Mouse (Mus musculus) urinary bladder, postnatal 10 days (tissue): ENCODE data around the gene Hspe1.
"Not testable (repeated sequence)": the region's sequence is repeated elsewhere in the genome, so short reads cannot be mapped to it uniquely, and the experiment has no call there.

ENCODE experiments used
- DNase-seq: peaks from one replicate; pipeline ENCODE4 v3.0.0; 2022; ENCODE audit warnings: low spot score

The Hspe1 gene

DNA sequence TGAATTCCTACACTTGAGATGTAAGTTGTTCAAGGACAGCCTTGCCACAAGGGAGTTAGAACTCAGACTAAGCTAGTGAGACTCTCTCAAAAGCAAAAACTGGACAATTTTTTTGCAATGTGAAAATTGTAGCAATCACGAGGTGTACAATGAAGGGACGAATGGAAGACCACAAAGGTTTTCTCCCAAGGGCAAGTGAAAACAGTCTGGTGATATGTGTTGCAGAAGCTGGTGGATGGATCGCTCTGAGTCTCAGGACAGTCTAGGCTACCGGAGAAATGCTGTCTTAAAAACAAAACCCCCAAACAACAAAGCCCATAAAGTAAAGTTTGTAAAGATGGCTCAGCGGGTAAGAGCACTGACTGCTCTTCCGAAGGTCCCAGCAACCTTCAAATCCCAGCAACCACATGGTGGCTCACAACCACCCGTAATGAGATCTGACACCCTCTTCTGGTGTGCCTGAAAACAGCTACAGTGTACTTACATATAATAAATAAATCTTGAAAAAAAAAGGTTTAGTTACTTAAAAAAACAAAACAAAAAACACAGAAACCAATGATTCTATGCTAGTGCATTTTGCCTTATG lies 2.1 kb upstream of the Hspe1 start:
- no peak for DNase-seq

DNA sequence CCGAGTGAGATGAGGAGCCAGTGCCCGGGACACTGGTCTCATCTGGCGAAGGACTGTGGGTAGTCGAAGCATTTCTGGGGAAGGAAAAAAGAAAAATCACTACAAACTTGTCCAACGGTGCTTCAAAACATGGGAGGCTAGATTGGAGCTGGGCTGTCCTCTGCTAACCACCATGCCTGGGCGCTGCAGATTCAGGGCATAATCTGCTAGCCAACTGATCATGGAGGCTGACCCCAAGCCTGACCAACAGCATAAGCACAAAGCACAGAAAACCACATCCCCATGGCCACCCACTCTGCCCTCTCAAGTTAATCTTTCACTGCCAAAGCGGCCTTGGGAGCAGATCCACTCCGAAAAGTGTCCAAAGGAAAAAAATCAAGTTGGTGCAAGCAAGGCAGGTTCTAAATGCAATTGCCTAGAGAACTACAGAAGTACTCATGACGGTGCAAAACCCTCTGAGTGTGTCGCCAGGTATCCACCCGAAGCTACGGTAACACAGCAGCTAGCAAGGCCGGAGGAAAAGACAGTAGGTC lies 998 bp upstream of the Hspe1 start:
- no peak for DNase-seq

DNA sequence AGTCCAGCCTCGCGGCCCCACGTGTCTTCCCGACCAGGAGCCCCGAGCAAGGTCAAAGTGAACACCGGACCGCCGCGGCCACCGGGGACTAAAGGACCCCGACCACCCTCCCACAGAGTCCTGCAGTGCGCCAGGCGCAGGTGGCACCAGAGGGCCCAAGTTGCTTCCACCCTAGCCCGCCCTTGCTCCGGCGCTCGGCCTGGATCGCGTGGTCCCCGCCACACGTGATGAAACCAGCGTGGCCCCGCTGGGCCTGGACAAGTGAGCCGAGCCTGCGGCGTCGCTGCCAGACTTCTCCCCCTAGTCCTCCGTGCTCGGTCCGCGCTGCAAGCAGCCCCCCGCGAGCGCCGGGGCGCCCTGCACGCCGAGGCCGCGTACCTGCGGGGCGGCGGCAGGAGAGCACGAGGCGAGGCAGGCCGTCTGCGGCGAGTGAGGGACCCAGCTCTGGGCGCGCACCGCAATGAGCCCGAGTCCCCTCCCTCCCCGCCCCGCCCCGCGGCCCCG lies 479 bp upstream of the Hspe1 start:
- no peak for DNase-seq

DNA sequence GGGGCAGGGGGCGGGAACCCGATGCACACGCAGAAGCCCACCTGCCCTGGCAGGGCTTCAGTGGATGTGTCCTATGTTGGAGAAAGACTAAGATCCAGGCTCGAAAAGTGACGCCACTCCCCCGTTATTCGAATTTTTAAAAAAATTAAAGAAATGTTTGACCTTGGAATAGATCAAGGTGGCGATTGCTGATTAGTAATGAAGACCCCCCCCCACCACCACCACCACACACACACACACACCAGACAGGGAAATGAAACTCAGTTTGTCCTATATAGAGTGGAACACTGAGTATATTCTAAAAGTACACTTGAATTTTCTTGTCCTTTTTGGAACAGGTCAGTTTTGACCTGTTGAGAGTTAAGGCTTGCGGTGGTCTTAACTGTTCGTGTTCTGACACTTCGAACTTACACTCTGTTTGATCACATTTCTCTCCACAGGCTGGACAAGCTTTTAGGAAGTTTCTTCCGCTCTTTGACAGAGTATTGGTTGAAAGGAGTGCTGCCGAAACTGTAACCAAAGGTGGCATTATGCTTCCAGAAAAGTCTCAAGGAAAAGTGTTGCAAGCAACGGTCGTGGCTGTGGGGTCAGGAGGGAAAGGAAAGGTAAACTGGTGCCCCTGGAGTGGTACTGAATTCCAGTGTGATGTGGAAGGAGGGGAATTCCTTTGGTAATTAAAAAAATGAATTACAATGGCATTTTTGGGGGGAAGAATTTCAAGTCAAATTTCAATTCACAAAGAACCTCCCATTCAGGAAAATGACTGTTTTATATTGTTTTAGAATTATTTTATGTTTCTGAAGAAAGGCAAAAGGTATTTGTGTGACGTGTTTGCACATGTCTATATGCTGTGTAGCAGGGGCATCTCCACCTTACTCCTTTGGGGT lies 922 bp downstream of the Hspe1 start:
- no peak for DNase-seq

DNA sequence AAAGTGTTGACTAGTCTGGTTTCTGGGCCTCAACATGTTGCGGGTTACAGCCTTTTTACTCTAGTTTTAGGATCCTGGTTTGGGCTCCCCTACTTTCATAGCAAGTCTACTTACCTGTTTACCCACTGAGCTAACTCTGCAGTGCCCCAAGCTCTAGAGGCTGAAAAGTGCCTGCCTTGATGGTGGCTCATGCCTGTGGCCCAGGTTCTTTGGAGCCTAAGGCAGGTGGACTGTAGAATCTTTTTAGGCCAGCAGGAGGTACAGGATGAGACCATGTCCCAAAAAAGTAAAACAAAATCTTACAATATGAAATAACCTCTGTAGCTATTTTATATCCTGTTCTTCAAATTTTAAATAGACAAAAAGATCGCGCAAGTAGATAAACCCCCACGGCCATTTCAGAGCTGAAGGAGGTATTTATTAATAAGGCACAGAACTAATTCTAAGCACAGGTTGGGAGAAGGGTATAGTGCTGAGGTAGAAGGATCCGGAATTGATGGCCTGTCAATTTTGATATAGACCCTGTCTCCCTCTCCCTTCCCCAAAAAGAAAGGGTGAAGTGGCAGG lies 1.6 kb downstream of the Hspe1 start:
- DNase-seq: no peak

DNA sequence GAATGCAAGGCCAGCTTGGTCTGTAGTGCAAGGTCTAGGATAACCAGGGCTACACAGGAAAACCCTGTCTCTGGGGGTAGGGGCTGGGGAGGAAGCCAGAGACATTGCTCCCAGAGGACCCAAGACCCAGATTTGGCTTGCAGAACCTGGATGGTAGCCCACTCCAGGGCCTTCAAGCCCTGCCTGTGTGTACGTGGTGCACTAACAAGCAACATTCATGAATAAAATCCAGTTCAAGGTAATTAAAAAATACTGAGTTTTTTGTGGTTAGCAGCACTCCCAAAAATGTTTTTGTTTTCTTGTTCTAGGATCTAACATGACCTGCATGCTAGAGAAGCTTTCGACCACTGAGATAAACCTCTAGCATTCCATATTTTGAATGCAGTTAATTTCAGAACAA lies 4.1 kb downstream of the Hspe1 start:
- DNase-seq: no peak

DNA sequence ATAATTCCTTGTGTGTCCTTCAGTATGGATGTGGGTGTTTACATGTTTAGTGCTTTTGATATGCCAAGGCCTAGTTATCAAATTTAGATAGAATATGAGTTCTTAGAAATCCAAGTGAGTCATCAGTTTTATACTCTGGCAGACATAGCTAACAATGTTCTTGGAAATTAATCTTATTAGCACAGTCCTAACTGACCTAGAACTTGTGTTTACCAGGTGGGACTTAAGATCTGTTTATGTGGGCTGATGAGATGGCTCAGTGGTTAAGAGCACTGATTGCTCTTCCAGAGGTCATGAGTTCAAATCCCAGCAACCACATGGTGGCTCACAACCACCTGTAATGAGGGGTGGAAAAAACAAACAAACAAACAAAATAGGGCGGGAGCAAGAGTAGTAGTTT lies 4.5 kb downstream of the Hspe1 start:
- DNase-seq: no peak

DNA sequence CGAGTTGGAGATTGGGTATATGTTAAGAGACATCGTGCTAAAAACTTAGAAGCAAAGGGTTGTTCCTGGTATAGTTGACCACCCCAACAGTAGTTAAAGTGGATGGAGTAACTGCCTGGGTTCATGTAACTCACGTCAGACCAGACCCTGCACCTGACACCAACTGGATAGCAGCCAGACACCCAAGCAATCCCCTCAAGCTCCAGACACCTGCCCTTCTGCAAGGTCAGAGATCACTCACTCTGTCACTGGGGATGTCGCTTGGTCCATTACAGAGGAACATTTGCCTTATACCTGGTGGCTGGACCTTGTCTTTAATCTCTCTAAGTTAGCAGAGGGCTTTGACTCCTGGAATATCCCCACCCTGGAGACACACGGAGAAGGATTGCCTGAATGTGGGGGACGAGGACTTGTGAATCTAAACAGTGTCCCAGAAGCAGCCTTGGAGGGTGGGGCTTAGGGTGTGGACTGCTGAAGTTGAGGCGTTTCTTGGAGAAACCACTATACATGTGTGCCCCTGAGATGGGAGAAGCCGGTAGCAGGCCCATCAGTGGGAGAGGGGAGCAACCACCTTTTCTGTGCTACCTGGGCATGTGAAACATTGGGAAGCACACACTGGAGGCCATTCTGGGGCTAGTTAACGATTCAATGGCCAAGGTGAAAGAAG lies 19.1 kb downstream of the Hspe1 start:
- no peak for DNase-seq

DNA sequence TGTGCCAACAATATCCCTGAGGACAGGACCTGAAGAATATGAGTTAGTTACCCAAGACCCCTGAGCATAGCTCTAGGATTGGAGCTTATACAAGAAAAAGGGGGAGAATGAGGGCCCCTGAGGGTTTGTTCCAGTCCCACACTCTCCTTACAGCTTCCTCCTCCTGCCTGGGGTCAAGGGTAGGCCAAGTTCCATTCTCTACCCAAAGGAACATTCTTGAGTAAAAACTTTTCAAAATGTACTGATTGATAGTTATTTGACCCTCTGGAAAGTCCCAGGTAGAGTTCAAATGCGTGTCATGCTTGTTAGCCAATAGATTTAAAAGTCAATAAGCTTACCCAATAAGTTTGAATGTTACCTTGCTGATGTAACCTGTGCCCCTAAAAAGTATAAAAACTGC lies 19.7 kb downstream of the Hspe1 start:
- no peak for DNase-seq

DNA sequence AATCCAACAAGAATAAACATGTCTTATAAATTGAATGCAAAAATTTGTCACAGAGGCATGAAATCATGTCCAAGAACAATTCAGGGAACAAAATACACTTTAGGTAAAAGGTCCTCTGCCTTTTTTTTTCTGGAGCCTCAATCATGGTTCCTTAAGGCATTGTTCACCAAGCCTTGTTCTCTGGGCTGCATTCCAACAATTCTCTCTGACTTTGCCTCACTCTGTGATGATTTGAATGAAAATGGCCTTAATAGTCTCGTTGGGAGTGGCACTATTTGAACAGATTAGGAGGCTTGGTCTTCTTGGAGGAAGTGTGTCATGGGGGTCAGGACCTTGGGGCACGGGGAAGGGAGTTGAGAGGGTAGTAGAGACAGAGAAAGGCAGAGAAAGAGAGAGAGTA lies 20.5 kb downstream of the Hspe1 start:
- no peak for DNase-seq

DNA sequence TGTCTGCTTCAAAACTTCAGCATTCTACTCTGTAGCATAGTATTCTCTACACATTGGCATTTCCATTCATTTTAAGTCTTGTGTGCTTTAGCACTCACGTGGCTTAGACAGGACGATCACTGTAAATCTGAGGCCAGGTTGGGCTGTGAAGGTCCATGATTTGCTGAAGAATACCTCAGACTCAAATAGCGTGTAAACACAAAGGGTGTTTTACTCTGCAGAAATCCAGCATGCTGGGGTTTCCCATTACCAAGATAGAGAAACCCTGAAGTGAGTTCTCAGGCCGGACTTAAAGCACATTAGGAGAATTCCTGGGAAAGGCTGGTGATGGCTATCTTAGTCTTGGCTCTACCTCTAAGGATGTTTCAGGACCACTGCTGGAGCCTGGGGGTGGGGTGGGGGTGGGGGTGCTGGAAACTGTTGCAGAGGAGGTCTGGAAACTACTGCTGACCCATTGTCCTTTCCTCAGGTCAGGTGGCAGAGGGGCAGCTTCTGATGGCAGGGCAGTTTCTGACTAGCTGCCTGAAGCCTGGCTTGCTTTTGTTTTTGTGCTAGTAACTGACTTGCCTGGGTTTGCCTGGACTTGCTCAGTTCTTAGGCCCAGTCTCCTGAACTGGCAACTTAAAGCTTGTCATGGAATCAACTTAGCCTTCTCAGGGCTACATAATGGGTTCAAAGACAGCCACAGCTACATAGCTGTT lies 21.3 kb downstream of the Hspe1 start:
- DNase-seq: no peak

DNA sequence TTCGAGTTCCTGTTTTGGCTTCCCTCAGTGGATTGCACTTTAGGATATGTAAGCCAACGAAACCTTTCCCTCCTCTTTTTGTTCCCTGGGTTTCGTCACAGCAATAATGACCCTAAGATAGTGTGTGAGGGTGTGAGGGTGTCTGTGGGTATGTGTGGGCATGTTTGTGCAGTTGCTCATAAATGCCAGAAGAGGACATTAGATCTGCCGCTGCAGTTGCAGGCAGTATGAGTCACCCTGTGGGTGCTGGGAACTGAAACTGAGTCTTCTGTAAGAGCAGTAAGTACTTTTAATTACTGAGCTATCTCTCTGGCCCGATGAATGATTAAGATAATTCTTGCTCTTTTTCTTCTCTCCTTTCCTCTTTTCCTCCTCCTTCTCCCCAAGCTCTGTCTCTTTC lies 35.1 kb downstream of the Hspe1 start:
- no peak for DNase-seq

DNA sequence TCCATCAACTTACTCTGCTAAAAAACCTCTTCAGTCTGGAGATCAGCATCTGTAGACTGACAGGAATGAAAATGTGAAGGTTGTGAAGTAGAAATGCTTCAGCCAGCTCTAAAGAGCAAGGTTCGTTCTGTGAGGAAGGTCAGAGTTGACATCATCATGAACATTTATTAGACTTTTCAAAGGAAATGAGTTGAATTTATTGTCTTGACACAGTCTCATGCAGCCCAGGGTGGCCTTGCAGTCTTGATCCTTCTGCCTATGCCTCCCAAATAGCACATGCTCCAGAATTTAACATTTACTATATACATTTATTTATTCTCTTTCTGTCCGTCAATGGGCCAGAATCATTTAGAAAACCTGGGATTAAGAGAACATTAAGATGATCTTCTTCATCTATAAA lies 35.6 kb downstream of the Hspe1 start:
- DNase-seq: no peak

DNA sequence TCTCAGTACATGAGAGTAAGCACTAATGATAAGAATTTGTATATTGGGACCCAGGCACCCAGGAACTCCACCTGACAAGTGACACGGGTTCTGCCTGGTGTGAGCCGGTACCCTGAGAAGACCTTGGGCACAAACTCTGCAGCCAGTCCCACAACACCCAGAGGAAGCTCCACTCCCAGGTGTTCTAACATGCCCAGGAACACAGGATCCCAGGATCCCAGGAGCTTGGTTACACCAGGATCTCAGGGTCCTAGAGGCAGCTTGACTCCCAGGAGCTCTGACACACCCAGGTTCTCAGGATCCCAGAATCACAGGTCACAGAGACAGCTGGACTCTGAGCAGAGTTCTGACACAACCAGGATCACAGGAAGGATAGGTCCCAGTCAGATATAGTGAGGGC lies 36.2 kb downstream of the Hspe1 start:
- not testable (repeated sequence) for DNase-seq

DNA sequence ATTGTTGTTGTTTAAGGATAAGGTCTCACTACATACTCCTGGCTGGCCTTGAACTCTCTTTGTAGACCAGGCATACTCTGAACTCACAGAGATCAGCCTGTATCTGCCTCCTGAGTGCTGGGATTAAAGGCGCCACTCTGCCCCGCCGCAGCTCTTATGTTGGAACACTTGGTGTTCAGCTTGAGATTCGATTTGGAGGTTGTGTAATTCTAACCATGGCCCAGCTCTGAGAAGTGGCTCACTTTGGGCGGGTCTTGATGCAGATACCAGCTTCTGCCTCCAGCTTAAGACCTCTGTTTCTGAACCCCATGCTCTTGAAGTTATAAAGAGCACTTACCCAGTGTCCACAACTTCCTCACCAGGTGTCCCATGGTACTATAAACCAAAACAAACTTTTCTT lies 41.8 kb downstream of the Hspe1 start:
- DNase-seq: no peak

DNA sequence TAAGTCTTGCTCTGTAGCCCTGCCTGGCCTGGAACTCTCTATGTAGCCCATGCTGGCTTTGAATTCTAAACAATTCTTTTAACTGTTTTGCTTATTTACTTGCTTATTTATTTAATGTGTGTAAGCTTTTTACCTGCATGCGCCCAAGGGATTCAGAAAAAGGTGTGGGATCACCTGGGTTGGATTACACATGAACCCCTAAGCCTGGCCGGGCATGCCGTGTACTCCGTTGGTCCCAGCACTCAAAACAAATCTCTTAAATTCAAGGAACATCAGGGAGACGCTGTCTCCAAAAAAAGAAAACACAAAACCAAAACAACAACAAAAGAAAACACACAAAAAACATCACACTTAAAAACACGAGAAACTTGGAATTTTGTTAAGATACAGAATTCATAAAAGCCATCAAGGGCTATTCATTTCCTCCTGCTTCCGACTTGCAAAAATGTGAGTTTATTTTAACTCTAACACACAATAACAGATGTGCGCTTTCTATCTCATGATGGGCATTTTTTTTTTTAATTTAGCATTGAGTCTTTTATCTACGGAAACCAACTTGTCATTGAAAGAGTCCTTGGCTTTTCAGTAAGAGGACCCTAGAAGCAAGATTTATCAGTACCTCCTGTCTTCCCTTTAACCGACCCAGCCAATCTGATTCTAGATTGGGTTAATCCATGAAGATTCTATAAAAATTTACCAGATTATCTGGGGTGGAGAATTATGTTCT lies 42.4 kb downstream of the Hspe1 start:
- DNase-seq: no peak

DNA sequence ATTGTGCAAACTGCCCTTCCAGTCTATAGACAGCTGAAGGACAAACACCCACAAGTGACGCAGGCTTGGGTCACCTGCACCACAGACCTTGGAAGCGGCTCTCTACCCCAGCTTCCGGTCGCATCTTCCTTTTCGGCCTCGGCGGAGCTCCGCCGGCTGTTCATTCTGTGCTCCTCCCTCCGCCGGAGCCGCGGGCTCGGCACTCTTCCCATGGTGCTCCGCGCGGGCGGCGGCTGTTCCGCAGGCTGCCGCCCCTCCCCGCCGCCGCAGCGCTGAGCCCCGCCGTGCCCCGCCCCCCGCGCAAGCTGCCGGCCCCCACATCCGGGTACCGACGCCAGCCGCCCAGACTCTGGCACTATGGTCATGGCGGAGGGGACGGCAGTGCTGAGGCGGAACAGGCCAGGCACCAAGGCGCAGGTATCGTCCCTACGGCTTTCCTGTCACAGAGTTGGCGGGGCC lies 43.0 kb downstream of the Hspe1 start, which contains the start of gene Mob4:
Gene Mob4 (plus strand): TSS at position 289 of the 459 bp plus-strand sequence.
- peak; percentile 85 for DNase-seq

DNA sequence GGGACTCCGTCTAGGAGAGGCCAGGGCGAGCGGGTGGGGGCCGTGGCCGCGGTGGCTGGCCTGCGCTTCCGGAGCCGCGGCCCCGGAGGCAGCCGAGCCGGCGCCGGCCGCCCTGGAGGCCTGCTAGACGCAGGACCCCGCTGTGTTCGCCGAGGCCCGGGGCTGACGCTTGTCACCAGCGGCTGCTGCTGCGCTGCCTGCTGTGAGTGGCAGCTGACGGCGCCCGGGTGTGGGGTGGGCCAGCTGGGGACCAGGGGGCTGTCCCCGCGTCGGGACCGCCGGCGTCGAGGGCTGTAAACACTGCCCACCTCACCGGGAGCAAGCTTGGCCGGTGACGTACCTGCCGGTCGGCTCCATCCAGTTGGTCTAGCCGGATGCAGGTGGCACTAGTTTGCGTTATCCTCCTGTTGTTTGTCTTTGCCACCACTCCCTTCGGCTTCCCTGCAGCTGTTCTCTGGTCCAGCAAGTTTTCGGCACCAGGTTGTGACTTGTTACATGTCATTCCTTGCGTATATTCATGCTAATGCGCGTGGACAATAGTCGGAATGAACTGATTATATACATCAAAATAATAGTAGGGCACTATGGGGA lies 43.6 kb downstream of the Hspe1 start:
- peak; percentile 11 for DNase-seq

DNA sequence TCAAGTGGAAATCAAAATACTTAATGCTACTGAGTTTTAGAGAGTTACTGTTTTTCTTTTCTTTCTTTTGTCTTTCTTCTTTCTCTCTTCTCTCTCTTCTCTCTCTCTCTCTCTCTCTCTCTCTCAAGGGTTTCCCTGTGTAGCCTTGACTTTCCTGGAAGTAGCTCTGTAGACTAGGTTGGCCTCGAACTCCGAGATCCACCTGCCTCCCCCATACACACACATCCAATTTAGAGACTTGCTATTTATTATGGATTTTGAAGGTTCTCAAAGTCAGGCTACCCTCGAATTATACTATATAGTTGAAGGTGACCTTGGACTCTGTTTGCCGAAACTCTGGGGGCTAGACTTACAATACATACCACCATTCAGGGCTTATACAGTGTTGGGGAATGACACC lies 44.4 kb downstream of the Hspe1 start:
- no peak for DNase-seq

DNA sequence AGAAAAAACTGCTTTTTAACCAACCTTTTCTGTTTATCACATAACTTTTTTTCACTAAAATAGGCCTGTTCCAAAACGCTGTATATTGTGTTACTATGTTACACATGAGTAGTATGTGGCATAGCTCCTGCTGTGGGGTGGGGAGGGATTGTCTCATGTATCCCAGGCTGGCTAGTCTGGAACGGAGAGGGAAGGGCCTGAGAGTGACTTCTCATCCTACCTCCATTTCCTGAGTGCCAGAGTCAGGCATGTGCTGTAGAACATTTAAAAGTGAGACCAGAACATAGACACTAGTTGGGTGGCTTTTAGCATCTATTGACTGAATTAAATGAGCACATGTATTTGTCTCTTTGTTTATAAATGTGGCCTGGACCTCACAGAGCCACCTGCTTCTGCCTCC lies 45.2 kb downstream of the Hspe1 start:
- DNase-seq: no peak

DNA sequence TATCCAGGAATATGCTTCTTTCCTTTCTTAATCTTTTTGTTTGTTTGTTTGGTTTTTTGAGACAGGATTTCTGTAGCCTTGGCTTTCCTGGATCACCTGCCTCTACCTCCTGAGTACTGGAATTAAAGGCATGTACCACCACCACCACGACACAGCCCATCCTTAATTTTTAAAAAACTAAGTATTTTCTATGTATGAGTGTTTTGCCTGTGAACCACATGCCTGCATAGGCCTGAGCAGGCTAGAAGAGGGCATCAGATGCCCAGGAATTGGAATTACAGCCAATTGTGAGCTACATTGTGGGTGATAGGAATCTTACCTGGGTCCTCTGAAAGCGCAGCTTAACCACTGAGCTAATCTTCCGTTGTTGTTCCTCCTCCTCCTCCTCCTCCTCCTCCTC lies 46.4 kb downstream of the Hspe1 start:
- DNase-seq: no peak
